Mouse (Mus musculus) heart, adult 9 months (tissue): Measurements from ENCODE around the gene Rnf181.

Experiments
- DNase-seq, 2 experiments: peaks; one replicate each; pipeline ENCODE4 v3.0.0; 2022; ENCODE audit warnings: low spot score in 2 of 2

The Rnf181 gene

DNA sequence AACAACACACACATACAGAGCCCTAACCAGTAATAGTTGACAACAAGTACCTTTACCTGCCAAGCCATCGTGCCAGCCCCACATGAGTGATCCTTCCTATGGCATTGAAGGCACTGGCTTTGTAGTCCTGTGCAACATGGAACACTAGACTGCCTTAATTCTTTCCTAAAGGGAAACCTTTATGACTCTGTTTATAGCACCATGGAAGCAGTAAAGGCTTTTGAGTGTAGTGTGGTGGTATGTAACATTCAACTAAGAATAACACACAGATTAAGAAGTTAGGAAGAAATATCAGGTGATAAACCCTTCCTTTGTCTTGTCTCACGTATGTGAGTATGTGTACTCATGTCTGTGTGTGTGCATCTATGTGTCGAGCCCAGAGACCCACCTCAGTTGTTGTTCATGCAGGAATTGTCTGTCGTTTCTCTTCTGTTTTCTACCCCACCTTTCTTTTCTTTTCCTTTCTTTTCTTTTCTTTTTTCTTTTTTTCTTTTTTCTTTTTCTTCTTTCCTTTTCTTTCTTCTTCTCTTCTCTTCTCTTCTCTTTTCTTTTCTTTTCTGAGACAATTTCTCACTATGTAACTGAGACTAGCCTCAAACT, at the start of gene Rnf181:
Gene Rnf181 (minus strand): TSS at position 113 of the 600 bp plus-strand sequence.
- no peak for DNase-seq

DNA sequence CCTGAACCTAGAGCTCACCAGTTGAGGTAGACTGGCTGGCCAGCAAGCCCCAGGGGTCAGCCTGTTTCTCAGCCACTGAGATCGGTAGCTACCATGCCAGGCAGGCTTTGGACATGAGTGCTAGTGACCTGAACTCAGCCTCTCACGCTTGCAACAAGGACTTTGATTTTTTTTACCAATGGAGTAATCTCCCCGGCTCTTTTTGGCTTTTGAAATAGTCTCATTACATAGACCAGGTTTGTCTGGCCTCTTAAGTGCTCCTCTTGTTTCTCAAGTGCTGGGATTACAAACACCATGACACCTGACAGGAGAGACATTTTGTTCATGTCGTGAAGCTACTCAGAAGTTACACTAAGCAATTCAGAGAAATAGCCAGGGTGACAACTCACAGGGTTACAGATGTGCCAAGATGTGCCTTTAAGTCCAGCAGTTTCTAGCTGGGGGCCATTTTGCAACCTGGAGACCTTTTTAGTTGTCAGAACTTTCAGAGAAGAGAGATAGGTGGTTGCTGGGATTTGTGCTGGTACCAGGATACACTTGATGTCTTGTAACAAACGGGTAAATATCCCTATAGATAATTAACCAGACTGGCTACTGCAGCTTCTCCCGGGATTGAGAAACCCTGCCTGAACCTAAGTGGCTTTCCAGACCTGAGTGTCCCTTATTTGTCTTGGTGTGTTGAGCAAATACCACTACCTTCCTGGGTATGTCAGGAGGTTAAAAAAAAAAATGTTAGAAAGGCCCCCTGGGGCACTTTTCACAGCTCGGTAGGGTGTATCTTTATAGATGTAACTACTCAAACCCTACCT, 49.4 kb upstream of the Rnf181 start:
- DNase-seq: no peak

DNA sequence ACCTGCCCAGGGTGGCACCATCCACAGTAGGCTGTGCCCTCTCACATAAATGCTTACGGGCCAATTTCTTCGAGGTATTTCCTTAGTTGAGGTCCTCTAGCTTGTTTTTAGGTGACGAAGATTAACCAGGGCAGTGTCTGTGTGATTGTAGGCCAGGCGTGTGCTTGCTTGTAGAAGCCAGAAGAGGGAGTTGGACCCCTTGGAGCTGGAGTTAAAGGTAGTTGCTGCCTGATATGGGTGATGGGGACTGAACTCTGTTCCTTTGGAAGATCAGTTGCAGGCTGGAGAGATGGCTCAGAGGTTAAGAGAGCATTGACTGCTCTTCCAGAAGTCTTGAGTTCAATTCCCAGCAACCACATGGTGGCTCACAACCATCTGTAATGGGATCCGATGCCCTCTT, 48.4 kb upstream of the Rnf181 start:
- no peak for DNase-seq

DNA sequence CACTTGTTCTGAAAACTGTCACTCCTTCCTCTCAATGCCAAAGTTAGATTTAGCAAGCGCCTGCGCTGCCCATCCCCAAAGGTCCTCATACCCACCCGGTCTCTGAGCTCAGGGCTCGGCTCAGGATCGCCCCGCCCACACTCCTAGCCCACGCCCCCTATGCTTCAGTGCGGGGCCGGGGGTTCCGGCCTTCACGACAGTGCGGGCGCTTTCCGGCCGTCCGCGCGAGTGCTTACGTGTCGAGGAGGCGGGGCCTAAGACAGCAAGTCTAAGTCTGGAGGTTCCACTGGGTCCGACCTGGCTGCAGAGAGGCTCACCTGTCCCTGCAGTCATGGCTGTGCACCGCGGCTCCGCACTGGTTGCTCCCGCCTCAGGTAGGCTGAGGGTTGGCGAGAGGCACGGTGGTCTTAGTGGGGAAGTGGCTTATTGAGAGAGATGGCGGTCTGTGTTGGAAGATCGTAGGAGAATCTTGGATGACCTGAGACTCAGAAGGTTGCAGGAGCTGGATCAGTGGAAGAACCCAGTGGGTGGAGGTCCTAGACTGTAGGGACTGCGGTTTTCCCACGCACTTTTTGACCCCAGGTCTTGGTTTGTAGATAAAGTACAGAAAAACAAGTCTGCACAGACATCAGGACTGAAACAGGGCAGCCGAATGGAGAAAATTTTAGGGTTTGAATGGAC, 47.5 kb upstream of the Rnf181 start, which contains the start of gene Ggcx:
Gene Ggcx (plus strand): TSS at position 233 of the 681 bp plus-strand sequence.
- peak; percentile 95 to 97 for DNase-seq

DNA sequence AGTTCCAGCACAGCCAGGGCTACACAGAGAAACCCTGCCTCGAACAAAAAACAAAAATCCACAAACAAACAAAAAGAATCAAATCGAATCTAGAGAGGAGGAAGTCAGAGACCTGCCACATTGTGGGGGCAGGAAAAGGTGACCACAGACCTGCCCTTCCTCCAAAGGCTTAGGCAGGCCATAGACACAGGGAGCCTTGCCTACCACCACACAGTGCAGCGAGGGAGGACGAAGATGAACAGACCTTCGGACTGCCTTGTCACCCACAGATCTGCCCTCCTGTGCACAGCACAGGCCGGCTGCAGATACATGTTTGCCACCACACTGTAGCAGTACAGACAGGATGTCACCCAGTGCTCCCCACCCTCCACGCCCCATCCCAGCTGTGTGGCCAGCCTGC, 43.8 kb upstream of the Rnf181 start:
- DNase-seq: no peak

DNA sequence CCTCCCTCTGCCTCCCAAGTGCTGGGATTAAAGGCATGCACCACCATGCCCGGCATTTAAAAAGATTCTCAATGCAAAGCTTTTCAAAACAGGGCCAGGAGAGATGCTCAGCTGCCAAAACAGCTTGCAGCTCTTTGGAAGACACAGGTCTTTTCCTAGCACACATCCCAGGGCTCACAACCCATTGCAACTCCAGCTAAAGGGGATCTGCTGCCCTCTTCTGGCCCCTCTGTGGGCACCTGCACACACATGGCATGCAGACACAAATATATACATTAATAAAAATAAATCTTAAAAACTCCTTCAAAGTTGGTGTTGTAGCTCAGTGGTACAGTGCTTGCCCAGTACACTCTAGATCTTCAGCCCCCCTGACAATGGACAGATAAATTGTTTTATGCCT, 43.2 kb upstream of the Rnf181 start:
- no peak for DNase-seq

DNA sequence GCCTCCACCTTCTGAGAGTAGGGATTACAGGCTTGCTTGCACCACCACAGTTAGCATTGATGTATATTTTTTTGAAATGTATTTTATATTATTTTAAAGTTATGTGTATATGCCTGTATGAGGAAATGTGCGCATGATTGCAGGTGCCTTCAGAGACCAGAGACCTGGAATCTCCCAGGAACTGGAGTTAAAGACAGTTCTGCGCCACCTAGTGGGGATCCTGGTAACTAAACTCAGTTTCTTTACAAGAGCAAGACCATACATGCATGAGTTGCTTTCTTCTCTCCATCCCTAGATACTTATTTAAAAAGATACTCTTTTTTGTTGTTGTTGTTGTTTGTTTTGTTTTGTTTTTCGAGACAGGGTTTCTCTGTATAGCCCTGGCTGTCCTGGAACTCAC, 42.8 kb upstream of the Rnf181 start:
- DNase-seq: peak in 1 of 2 experiments; percentile 52

DNA sequence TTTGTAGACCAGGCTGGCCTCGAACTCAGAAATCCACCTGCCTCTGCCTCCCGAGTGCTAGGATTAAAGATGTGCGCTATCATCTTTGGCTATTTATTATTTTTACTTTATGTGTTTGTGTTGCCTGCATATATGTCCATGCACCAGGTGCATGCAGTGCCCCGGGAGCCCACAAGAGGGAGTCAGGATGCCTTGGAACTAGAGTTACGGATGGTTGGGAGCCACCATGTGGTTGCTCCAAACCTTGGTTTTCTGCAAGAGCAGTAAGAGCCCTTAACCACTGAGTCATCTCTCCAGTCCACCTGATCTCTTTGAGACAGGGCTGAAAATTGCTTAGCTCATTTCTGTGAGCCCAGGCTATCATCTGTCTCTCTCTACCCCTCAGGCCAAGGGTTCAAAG, 40.4 kb upstream of the Rnf181 start:
- peak; percentile 49 to 77 for DNase-seq

DNA sequence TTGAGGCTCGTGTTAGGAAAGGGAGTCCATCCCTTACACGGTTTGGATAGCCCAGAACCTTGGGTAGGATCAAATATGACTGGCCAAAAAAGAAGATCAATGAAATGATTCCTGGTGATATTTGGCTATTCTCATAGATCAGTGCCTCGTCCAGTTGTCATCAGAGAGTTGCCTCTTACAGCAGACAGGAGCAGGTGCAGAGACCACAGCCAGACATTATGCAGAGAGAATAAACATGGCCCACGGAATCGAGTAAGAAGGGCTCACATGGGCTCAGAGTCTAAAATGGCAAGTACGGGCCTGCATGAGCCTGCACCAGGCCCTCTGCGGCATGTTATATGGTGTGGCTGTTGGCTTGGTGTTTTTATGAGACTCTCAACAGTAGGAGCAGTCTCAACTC, 38.6 kb upstream of the Rnf181 start:
- DNase-seq: no peak

DNA sequence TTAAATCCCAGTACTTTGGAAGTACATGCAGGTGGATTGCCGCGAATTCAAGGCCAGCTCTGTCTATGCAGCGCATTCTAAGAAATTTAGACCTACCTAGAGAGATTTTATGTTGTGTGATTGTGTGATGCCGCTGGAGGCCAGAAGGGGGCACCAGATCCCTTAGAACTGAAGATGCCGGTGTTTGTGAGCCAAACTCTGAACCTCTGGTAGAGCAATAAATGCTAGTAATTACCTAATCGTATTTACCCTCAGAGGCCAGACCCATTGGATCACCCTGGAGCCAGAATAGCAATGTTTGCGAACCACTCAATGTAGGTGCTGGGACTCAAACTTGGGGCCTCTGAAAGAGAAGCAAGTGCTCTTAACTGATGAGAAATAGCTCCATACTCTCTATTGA, 35.1 kb upstream of the Rnf181 start:
- peak; percentile 47 to 76 for DNase-seq

DNA sequence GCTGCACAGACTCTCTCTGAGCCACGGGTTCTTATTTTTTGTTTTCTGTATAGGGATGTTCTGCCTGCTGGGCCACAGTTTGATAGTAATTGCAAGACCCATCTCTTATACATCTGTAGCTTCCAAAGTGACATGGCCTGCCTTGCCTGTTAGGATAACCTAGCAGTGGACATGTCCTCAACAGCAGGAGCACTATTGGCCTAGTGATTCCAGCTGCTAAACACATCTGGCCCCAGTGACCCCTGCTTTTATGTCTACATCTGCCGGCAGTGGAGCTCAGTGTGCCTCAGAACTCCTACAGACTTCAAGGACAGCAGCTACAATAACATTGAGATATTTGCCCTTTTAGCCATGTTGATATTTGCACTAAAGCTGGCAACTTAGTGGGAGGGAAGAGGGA, 33.2 kb upstream of the Rnf181 start:
- DNase-seq: no peak

DNA sequence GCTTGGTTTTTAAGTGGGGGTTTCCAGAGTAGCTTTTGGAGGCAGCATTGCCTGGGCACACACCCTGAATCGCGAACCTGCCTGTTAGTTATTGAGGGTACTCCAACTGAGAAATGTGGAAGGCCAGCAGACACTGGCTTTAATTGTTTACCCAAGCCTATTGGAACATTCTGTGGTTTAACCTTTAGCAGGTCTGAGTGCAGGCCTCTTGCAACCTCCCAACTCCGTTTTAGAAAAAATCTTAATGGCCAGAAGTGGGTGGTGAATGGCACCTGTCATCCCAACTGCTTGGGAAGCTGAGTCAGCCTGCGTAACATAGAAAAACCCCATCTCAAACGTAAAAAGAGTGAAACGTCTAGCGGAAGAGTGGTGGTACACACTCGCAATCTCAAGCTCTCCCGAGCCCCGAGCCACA, 30.1 kb upstream of the Rnf181 start:
- DNase-seq: no peak

DNA sequence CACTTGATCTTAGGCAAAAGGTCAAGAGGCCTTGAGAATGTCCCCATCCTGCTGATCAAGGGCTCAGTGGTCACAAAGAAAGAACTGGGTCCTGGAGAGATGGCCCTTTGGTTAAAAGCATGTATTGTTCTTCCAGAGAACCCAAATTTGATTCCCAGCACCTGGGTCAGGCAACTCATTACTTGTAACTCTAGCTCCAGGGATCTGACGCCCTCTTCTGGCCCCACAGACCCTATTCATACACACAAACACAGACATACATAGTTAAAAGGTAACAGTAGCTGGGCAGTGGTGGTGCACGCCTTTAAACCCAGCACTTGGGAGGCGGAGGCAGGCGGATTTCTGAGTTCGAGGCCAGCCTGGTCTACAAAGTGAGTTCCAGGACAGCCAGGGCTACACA, 25.6 kb upstream of the Rnf181 start:
- no peak for DNase-seq

DNA sequence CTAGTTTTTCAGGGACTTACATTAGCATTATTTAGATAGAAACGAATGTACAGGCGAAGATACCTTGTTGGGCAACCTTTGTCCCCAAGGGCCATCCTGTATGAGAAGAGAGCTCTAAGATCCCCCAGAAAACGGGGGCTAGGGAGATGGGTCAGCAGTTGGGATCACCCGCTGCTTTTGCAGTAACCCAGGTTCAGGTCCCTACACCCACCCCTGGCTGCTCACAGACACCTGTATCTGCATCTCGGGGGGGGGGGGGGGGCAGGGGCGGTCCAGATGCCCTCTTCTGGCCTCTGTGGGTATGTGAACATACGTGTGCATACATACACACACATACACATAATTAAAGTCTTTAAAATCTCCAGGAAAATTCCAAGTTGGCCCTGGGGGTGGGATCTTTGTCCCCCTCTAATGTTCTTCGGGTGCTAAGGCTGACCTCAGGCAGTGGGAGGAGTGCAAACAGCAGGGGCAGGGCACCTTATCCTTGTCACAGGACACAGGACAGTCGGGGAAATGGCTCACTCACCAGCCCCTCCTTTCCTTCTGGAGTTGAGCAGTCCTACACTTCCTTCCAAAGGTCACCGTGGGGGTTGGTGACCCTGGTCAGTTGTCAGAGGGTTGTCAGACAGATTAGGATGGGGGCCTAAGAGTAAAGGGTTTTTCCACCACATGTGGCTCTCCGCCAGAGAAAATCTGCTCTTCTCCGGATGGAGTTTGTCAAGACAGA, 24.2 kb upstream of the Rnf181 start:
- DNase-seq: peak; percentile 79 to 81

DNA sequence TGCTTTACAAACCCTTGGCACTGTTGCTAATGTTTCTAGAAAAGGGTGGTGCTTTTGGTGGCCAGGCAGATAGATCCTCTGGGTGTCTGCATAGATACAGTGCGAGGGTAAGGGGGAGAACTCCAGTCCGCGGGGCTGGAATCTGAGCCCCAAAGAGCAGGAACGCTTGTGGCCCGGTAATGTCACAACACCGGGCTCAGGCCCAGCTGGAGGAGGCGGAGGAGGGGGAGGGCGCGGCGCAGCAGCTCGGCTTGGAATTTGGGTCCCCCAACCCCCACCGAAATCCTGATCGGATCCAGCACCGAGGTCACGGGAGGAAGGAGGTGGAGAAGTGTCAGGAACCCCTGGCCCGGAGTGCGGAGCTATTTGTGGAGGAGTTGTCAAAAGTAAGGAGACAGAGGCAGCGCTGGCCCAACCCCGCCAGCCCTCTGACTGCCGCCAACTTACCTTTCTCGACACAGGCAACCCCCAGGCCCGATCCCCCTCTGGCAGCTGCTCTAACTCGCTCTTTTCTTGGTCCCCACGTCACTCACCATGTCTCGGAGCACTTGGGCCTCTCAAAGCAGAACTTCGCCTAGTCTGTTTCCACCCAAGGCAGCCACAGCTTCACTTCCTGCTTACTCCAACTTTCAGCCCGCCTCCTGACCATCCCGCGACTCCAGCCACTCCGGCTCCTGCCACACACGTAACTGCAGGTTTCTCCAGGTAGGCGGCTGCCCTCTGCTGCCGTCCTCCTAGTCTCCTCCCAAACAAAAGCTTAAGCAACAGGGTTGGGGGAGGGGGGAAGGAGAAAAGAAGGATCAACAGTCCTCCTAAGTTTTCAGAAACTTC, 23.4 kb upstream of the Rnf181 start, which contains the start of gene Vamp8:
Gene Vamp8 (minus strand): TSS at position 763 of the 831 bp plus-strand sequence.
- DNase-seq: peak; percentile 91 to 93

DNA sequence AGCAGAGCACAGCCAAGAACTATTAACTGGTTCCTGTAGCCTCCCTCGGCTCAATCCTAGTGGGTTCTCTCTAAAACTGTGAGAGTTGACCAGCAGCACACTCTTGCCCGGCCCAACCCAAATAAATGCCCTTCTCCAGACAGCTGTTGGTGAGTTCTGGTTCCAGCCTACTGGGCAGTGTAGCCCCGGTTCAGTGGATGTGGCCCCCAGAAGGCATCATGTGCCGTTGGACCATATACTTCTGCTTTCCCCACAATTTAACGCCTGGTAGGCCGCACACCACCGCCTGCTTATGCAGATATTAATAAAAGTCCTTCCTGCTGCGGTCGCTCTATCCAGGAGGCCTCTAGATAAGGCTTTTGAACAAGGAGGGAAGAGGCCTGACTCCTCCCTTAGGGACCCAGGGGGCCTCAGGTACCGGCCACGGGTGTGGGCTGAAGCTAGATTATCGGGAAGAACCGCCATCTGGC, 22.8 kb upstream of the Rnf181 start:
- DNase-seq: no peak

DNA sequence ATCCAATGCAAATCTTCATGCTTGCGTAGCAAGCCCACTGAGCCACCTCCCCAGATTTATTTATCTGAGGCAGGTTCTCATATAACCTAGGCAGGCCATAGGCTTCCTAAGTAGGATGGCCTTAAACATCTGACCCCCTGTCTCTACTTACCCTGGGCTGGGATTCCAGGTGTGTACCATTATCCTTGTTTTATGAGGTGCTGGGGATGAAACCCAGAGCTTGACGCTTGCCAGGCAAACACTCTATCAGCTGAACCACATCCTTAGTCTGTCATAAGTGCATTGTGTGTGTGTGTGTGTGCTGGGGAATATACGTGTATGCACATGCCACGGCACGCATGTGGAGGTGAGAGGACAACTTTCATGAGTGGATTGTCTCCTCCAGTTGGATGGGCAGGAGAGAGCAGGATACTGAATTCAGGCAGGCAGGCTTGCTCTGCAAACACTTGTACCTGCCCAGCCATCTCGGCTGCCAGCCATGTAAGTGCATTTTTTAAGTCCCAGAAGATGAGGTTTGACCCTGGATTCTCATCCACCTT, 22.1 kb upstream of the Rnf181 start:
- DNase-seq: no peak

DNA sequence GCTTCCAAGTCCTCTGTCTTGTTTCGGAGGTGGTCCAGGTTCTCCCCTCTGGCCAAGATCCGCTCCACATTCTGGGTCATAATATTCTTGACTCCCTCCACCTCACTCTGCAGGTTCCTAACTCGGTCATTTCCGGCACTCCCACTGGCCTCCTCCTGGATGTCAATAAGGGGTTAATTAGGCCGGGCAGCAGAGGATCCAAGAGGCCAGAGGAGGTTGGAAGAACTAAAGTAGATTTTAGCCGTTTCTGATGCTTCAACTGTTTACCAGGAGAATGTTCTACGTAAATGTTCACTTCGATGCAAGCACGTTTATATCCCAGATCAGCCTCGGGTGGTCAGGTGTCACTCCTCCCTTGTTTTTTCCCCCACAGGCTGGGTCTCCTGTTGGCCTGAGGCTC, 21.5 kb upstream of the Rnf181 start:
- no peak for DNase-seq

DNA sequence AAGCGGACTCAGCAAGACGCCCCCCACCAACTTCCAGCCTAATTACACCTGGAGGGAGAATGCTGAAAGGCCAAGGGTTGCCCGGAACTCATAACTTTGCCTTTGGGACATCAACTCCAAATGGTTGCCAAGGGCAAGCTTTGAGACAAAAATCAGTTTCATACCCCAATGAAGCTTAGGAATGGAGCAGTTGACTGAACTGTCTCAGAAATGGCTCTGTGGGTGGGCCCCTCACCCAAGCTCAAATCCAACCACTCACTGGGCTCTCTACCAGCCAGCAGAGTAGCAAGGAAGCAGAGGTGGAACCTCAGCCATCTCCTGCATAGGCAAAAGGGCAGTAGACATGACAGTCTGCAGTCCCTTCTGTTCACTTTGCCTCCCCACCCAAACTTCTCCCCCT, 21.1 kb upstream of the Rnf181 start:
- DNase-seq: no peak

DNA sequence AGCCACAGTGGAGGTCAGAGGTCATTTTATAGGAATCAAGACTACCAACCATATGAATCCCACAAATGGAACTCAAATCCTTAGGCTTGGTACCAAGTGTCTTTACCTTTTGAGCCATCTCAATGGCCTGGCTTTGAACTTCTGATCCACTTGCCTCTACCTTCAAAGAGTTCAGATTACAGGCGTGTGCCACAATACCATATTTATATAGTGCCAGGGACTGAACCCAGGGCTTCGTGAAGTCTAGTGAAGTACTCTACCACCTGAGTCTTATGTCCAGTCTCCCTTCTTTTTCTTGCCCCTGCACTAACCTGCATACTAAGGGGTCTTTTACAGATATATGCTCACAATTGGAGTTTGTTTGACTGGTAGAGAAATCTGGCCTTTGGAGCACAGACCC, 19.8 kb upstream of the Rnf181 start:
- DNase-seq: no peak

DNA sequence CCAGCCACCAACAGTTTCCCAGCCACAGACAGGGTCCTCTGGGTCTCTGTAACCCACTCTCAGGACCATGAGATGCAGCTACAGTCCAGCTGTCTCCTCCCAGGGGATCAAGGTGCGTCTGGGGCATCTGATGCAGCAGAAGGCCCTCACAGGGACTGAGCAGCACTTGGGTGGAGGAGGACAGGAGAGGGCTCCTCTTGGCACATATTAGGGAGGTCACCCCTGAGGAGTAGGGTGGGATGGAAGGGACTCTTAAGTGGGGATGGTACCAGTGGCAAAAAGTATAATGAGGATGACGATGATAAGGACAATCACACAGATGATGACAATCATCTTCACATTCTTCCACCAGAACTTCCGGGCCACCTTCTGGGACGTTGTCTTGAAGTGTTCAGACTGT, 18.5 kb upstream of the Rnf181 start:
- no peak for DNase-seq
